Mouse (Mus musculus) testis, postnatal 10 days (tissue): ENCODE measurements at regions not wholly inside any gene's neighbourhood (a gene's known extent, or its start where the extent isn't known, plus 50 kb on each side); places are given as distances from the start of the nearest gene placed in this dataset.

Experiments
- DNase-seq: peaks from one replicate; pipeline ENCODE4 v3.0.0; 2021; ENCODE audit warnings: low spot score

GRCm38 (mm10) chr8:38723254-38723653 lies 1729.8 kb downstream of the AI429214 start:
- no peak for DNase-seq

GRCm38 (mm10) chr8:38725257-38725656 lies 1731.9 kb downstream of the AI429214 start:
- no peak for DNase-seq

DNA sequence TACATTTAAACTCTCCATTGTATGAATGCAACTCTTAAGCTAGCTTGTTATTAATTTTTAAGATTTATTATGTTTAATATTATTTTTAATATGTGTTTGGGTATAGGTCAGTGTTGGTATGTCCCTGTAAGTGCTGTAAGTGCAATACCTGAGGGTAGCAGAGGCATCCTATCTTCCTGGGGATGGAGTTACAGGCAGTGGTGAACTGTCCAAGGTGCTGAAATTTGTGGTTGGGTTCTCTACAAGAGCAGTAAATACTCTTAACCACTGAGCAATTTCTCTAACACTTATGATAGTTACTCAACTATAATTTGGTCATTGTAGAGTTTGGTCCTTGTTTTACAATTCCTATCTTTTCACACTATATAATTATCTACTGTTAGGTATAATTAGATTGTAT lies 1753.7 kb downstream of the AI429214 start:
- DNase-seq = peak; percentile 44

DNA sequence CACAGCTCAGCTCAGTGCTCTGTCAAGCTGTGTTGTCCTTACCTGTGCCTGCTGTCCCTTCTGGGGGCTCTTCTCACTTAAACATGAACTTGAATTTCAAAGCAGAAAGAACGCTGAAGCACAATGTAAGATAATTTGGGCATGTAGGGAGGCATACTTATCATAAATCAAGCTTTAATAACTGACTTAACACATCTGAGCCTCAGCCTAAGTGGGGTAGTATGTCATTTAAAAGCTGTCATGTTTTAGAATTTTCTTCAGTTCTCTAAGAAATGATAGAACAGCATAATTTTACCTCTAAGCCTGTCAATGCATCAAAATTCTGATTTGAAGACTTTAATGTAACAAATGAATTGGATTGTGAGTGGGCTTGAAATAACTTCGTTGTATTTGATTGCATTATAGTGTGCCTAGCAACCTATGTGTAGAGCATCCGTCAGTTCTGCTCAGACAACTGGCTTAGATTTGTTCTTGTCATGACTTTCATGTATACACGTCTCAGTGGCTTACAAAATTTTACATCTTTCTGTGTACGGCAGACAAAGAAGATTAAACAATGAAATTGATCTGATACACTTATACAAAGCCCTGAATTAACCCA lies 1773.3 kb downstream of the AI429214 start:
- DNase-seq = no peak

GRCm38 (mm10) chr8:38812482-38812881 lies 1819.1 kb downstream of the AI429214 start:
- no peak for DNase-seq

GRCm38 (mm10) chr8:38818163-38818562 lies 1824.8 kb downstream of the AI429214 start:
- peak; percentile 45 for DNase-seq

DNA sequence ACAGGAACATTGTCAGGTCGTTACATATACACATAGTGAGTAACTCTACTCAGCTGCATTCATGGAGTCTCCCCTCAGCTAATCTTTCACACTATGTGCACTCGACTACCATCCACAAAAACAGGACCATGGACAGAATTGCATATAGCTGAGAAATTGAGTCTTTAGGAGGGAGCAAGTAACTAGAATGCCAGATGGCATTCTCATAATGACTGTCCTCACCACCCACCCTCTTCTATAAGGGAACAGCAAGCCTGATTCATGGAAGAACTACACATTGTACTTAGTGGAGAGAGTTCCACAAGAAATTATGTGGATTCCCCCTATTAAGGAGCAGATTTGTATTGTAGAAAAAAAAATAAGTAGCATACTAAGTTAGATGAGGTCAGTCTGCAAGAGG lies 1813.4 kb upstream of the Adam24 start:
- DNase-seq = no peak

DNA sequence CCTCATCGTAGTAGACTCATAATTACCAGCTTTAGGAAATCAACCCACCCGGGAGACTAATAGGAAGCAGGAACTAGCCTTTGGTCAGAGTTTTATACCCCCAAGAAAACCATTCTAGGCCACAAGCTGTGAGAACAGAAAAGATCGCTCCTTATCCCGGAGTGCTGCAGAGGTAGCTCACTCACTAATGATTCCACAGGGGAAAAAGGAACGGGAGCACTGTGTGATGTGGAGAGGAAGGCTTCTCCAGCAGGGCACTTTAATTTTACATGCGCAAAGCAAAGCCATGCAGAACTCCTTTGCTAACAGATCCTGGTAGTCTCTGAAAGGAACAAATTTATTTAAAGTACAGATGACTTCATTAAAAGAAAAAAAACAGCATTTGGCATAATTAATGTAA lies 1807.5 kb upstream of the Adam24 start:
- no peak for DNase-seq
